Mouse (Mus musculus) thymus, postnatal 14 days (tissue): Measurements from ENCODE around the gene Mok.

Source experiments
- DNase-seq: peaks from one replicate; pipeline ENCODE4 v3.0.0; 2021

Mok gene

GRCm38 (mm10) chr12:110764531-110764930, 76.2 kb downstream of the Mok start:
- no peak for DNase-seq

- no peak for DNase-seq
These were observed 78.4 kb downstream of the Mok start for GRCm38 (mm10) chr12:110762321-110762720.

GRCm38 (mm10) chr12:110758932-110759331, 81.8 kb downstream of the Mok start:
- DNase-seq = peak; percentile 39
